ENCODE assay signal across 9 mouse cellular contexts in the genomic region with DNA sequence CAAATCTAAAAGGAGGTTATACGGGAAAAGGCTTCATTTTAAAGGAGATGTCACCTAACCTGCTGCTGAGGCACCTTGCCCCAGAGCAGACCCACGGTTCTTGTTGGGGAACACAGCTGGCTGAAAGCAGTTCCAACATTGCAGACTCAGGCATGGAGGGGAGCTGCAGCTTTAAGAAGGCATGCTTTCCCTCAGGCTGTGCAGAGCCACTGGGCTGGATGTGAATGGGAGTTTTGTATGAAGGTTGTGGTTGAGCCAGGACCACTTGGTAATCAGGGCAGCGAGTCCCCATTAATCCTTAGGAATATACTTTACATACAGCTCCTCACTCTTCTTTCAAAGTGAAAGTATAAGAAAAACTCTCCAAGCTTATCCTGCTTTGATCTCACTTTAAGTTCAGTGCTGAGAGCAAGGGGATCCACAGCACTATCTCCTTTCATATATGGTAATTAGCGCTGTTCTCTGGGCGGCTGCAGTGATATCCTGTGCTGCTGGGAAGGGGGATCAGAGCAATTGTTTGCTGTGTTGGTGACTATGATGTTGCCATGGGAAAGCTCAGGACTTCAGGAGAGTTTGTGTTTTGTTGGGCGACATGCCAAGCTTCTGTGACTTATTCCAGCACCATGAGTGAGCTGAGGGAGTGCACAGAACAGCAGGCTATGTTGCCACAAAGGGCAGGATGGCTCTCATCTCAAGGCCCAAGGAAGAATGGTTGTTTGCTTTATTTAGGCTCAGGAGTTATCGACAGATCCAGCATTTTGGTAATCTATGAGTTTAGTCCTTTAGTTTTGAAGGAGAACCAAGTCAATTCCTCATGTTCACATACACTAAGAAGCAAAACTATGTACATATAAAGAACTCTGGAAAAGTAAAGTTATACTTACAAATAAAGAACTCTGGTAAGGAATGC. TPM values are rescaled to one million over a fixed set of nuclear protein-coding genes. Genes with fewer than 3 reads are reported as not detected.
DNase-seq lines count a peak whose midpoint lies in the region; ATAC-seq lines count a peak whose summit lies in the region.
"Had no signal": no experiment of that assay in that cellular context is flagged by ENCODE, and none has a peak within 500 bp of the region (broad histone marks: within the 10 kb centered on the region; RNA-seq: fewer than 3 reads in every experiment).

No protein-coding gene starts in this region.

- H3K9me3 ChIP-seq in embryonic facial prominence, embryonic 15.5 days (replicated peaks): no peaks in the 10 kb centered on the region
- no peaks in the 10 kb centered on the region for H3K9me3 ChIP-seq in heart, embryonic 12.5 days (replicated peaks)
- H3K9me3 ChIP-seq in limb, embryonic 11.5 days (ENCODE audit: control insufficient read depth, low read length): no peaks in the 10 kb centered on the region
- H3K9me3 ChIP-seq: liver, embryonic 15.5 days had no signal

- H3K27ac ChIP-seq in embryonic facial prominence, embryonic 15.5 days (replicated peaks): peak overlapping the region; percentile 85
- peak overlapping the region; percentile 90 for H3K27ac ChIP-seq in heart, embryonic 12.5 days (ENCODE audit: poor library complexity, severe bottlenecking)
- H3K27ac ChIP-seq in limb, embryonic 11.5 days (replicated peaks; ENCODE audit: low read depth, low read length): 0 out of 2 replicates have a peak overlapping the region, but pooled peaks have one; percentile 25
- H3K27ac ChIP-seq: liver, embryonic 15.5 days had no signal

- DNase-seq in thymus, postnatal 25 days: peak; percentile 12
- no peak for DNase-seq in thymus, postnatal 4 days
- DNase-seq in kidney, adult 9 months: peak; percentile 79
- DNase-seq in limb, embryonic 11.5 days (ENCODE audit: low spot score): peak; percentile 35
- DNase-seq in naive thymus-derived CD4-positive, alpha-beta T cell, adult 2 months (ENCODE audit: low read depth): peak; percentile 68
- DNase-seq in urinary bladder, postnatal 14 days (ENCODE audit: low spot score): peak; percentile 76

- H3K4me3 ChIP-seq in embryonic facial prominence, embryonic 15.5 days (replicated peaks): peak overlapping the region; percentile 10; the same call in 1 of the 2 replicates
- H3K4me3 ChIP-seq in heart, embryonic 12.5 days: peak overlapping the region; percentile 16; the same call in 1 of the 2 replicates
- H3K4me3 ChIP-seq in limb, embryonic 11.5 days (ENCODE audit: low read depth, low read length): no peak overlapping the region
- H3K4me3 ChIP-seq: liver, embryonic 15.5 days had no signal

- H3K4me2 ChIP-seq in embryonic facial prominence, embryonic 15.5 days (replicated peaks): peak overlapping the region; percentile 35
- H3K4me2 ChIP-seq in heart, embryonic 12.5 days: peak overlapping the region; percentile 50
- H3K4me2 ChIP-seq in limb, embryonic 11.5 days (ENCODE audit: low read depth, severe bottlenecking): no peak overlapping the region
- H3K4me2 ChIP-seq: liver, embryonic 15.5 days had no signal

- H3K4me1 ChIP-seq in embryonic facial prominence, embryonic 15.5 days: peaks cover 31% of the 10 kb centered on the region
- H3K4me1 ChIP-seq in heart, embryonic 12.5 days (replicated peaks): peaks cover 47% of the 10 kb centered on the region
- H3K4me1 ChIP-seq in limb, embryonic 11.5 days (ENCODE audit: control insufficient read depth, insufficient read depth, low read length): 0 out of 2 replicates have a peak, but pooled peaks cover 5% of the 10 kb centered on the region
- H3K4me1 ChIP-seq: liver, embryonic 15.5 days had no signal

- no peaks in the 10 kb centered on the region for H3K27me3 ChIP-seq in embryonic facial prominence, embryonic 15.5 days
- no peaks in the 10 kb centered on the region for H3K27me3 ChIP-seq in heart, embryonic 12.5 days (replicated peaks)
- no peaks in the 10 kb centered on the region for H3K27me3 ChIP-seq in limb, embryonic 11.5 days (ENCODE audit: control insufficient read depth, insufficient read depth, low read length)
- H3K27me3 ChIP-seq: liver, embryonic 15.5 days had no signal

- WGBS in embryonic facial prominence, embryonic 15.5 days: 18% methylated on average over 7 of the region's 7 CpGs
- 21% methylated on average over 7 of the region's 7 CpGs for WGBS in heart, embryonic 12.5 days
- 54% methylated on average over 7 of the region's 7 CpGs for WGBS in limb, embryonic 11.5 days

- ATAC-seq in embryonic facial prominence, embryonic 15.5 days (ENCODE audit: insufficient number of reproducible peaks, low FRiP score, low TSS enrichment, low read depth): peak; percentile 72
- ATAC-seq in heart, embryonic 12.5 days (ENCODE audit: insufficient number of reproducible peaks, low FRiP score): peak; percentile 87
- ATAC-seq in limb, embryonic 11.5 days (ENCODE audit: insufficient number of reproducible peaks, low FRiP score, low TSS enrichment, low read depth): peak; percentile 67

- H3K36me3 ChIP-seq in embryonic facial prominence, embryonic 15.5 days: no peaks in the 10 kb centered on the region
- H3K36me3 ChIP-seq in heart, embryonic 12.5 days: no peaks in the 10 kb centered on the region
- H3K36me3 ChIP-seq in limb, embryonic 11.5 days (ENCODE audit: control insufficient read depth, insufficient read depth, low read length): no peaks in the 10 kb centered on the region
- H3K36me3 ChIP-seq: liver, embryonic 15.5 days had no signal

- no peak overlapping the region for H3K9ac ChIP-seq in embryonic facial prominence, embryonic 15.5 days
- H3K9ac ChIP-seq in heart, embryonic 12.5 days: peak overlapping the region; percentile 40; the same call in 1 of the 2 replicates
- H3K9ac ChIP-seq in limb, embryonic 11.5 days (ENCODE audit: low read length): no peak overlapping the region
- H3K9ac ChIP-seq: liver, embryonic 15.5 days had no signal

RNA-seq across cellular contexts. Expression of gene Gm17571, which starts 21.3 kb away (rescaled TPM):
- not detected in 2 replicates for polyA plus RNA-seq in embryonic facial prominence, embryonic 15.5 days (2015; fragmentation: Nextera tagmentation; extraction: Ambion mirVana)
- not detected in 2 replicates for polyA plus RNA-seq in heart, embryonic 12.5 days (2016; fragmentation: Nextera tagmentation; extraction: Ambion mirVana)
- polyA plus RNA-seq in limb, embryonic 11.5 days (2014; fragmentation: Nextera tagmentation; extraction: Ambion mirVana): not detected in 2 replicates
- polyA plus RNA-seq: liver, embryonic 15.5 days had no signal

Comparison
In these comparisons a context has a peak if more than half of its experiments do, and no peak if none do; other contexts are left out.
1. H3K27ac ChIP-seq: peak in every context shown above with its lines; median percentile 90 in heart, embryonic 12.5 days; 85 in embryonic facial prominence, embryonic 15.5 days; 25 in limb, embryonic 11.5 days.